ENCODE assay signal across 33 mouse cellular contexts in the genomic region with DNA sequence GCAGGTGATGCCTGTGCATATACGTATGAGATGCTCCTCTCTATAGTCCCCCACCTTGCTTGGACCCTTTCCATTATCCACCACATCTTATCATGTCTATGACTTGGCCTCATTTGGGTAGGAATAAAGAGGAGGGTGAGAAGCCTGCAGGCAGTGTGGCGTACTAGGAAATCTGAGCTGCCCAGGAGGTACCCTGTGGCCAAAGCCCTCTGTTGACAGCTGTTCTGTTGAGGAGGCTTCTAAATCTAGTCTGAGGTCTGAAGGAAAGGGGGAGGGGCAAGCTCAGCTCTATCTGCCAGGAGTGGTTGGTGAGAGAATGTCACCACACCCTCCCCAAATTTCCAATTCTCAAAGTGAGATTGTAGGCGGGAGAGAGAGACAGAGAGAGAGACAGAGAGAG.
DNase-seq lines count a peak whose midpoint lies in the region; ATAC-seq and TF ChIP-seq lines count a peak whose summit lies in the region.
"Had no signal": no experiment of that assay in that cellular context is flagged by ENCODE, and none has a peak within 500 bp of the region (broad histone marks: within the 10 kb centered on the region; RNA-seq: fewer than 3 reads in every experiment).

No protein-coding gene starts in this region.

- H3K4me3 ChIP-seq in hindbrain, embryonic 10.5 days, result no peak overlapping the region
- H3K4me3 ChIP-seq in hindbrain, embryonic 13.5 days, result no peak overlapping the region
- H3K4me3 ChIP-seq in C2C12 (ENCODE audit: insufficient read depth, poor library complexity, severe bottlenecking), result no peak overlapping the region
- H3K4me3 ChIP-seq in myocyte, result no peak overlapping the region
- H3K4me3 ChIP-seq: embryonic facial prominence, embryonic 12.5 days; forebrain, embryonic 10.5 days; heart, adult 2 months; heart, embryonic 12.5 days; hindbrain, embryonic 15.5 days; layer of hippocampus, adult 2 months; left cerebral cortex, adult 2 months; limb, embryonic 13.5 days; liver, embryonic 12.5 days; megakaryocyte, embryonic 14.5 days; neural tube, embryonic 15.5 days had no signal

- H3K9me3 ChIP-seq in hindbrain, embryonic 10.5 days, result no peaks in the 10 kb centered on the region
- no peaks in the 10 kb centered on the region for H3K9me3 ChIP-seq in hindbrain, embryonic 13.5 days
- H3K9me3 ChIP-seq: embryonic facial prominence, embryonic 12.5 days; forebrain, embryonic 10.5 days; heart, embryonic 12.5 days; hindbrain, embryonic 15.5 days; limb, embryonic 13.5 days; liver, embryonic 12.5 days; megakaryocyte, embryonic 14.5 days; neural tube, embryonic 15.5 days had no signal

- H3ac ChIP-seq in C2C12 (ENCODE audit: control insufficient read depth, insufficient read length, low read depth), result no peak overlapping the region
- H3ac ChIP-seq in myocyte (ENCODE audit: control insufficient read depth, insufficient read length), result no peak overlapping the region

- no peak overlapping the region for H3K4me2 ChIP-seq in hindbrain, embryonic 13.5 days
- H3K4me2 ChIP-seq in myocyte (ENCODE audit: low read depth), result peak overlapping the region; percentile 56
- H3K4me2 ChIP-seq: embryonic facial prominence, embryonic 12.5 days; heart, embryonic 12.5 days; hindbrain, embryonic 15.5 days; limb, embryonic 13.5 days; liver, embryonic 12.5 days; neural tube, embryonic 15.5 days had no signal

- H3K27ac ChIP-seq in hindbrain, embryonic 10.5 days, result peak overlapping the region; percentile 66; the same call in 1 of the 2 replicates
- H3K27ac ChIP-seq in hindbrain, embryonic 13.5 days, result no peak overlapping the region
- H3K27ac ChIP-seq: embryonic facial prominence, embryonic 12.5 days; forebrain, embryonic 10.5 days; heart, adult 2 months; hindbrain, embryonic 15.5 days; layer of hippocampus, adult 2 months; left cerebral cortex, adult 2 months; limb, embryonic 13.5 days; liver, embryonic 12.5 days; neural tube, embryonic 15.5 days had no signal

- peaks cover 36% of the 10 kb centered on the region for H3K4me1 ChIP-seq in hindbrain, embryonic 10.5 days (replicated peaks)
- peaks cover 40% of the 10 kb centered on the region for H3K4me1 ChIP-seq in hindbrain, embryonic 13.5 days (replicated peaks)
- H3K4me1 ChIP-seq: liver, embryonic 12.5 days had no signal

- H3K27me3 ChIP-seq in hindbrain, embryonic 10.5 days (ENCODE audit: insufficient read depth, poor library complexity, severe bottlenecking), result no peaks in the 10 kb centered on the region
- no peaks in the 10 kb centered on the region for H3K27me3 ChIP-seq in hindbrain, embryonic 13.5 days
- no peaks in the 10 kb centered on the region for H3K27me3 ChIP-seq in C2C12 (ENCODE audit: control insufficient read depth, insufficient read depth, insufficient read length)
- no peaks in the 10 kb centered on the region for H3K27me3 ChIP-seq in myocyte (ENCODE audit: control insufficient read depth, insufficient read depth, insufficient read length)
- H3K27me3 ChIP-seq: embryonic facial prominence, embryonic 12.5 days; heart, embryonic 12.5 days; hindbrain, embryonic 15.5 days; limb, embryonic 13.5 days; neural tube, embryonic 15.5 days had no signal

- TF ChIP-seq CTCF in C2C12 (IDR thresholded peaks at IDR 0.05; ENCODE audit: control insufficient read depth, insufficient read depth, insufficient read length), result no peak

- ATAC-seq in hindbrain, embryonic 13.5 days (ENCODE audit: low FRiP score), result no peak
- ATAC-seq: activated CD4-positive, CD25-positive, alpha-beta regulatory T cell, adult 4 months; forebrain, embryonic 16.5 days; liver, embryonic 12.5 days; liver, postnatal 0 days had no signal

- no peaks in the 10 kb centered on the region for H3K79me2 ChIP-seq in C2C12 (ENCODE audit: control insufficient read depth, insufficient read depth)
- no peaks in the 10 kb centered on the region for H3K79me2 ChIP-seq in myocyte (ENCODE audit: control insufficient read depth, insufficient read depth)

- H3K36me3 ChIP-seq in hindbrain, embryonic 10.5 days, result no peaks in the 10 kb centered on the region
- no peaks in the 10 kb centered on the region for H3K36me3 ChIP-seq in hindbrain, embryonic 13.5 days
- H3K36me3 ChIP-seq in C2C12 (ENCODE audit: control insufficient read depth, insufficient read depth) (no peaks in the 10 kb centered on the region), myocyte (ENCODE audit: control insufficient read depth, insufficient read depth) (no peaks in the 10 kb centered on the region)
- H3K36me3 ChIP-seq: embryonic facial prominence, embryonic 12.5 days; forebrain, embryonic 10.5 days; heart, embryonic 12.5 days; hindbrain, embryonic 15.5 days; limb, embryonic 13.5 days; liver, embryonic 12.5 days; neural tube, embryonic 15.5 days had no signal

- no peak overlapping the region for H3K9ac ChIP-seq in hindbrain, embryonic 13.5 days
- H3K9ac ChIP-seq: embryonic facial prominence, embryonic 12.5 days; heart, embryonic 12.5 days; hindbrain, embryonic 15.5 days; limb, embryonic 13.5 days; liver, embryonic 12.5 days; liver, postnatal 0 days; neural tube, embryonic 15.5 days had no signal

- TF ChIP-seq POLR2A in myocyte (IDR thresholded peaks at IDR 0.05; ENCODE audit: insufficient read length, low read depth), result no peak

- peak; percentile 66 for DNase-seq in gastrocnemius, adult 18-20 months (ENCODE audit: low spot score)
- DNase-seq in gastrocnemius, postnatal 10 days, result no peak
- no peak for DNase-seq in hindbrain, embryonic 10.5 days (ENCODE audit: low spot score)
- no peak for DNase-seq in embryo, embryonic 10.5 days (ENCODE audit: low spot score)
- DNase-seq: adrenal gland, adult 2 months; adrenal gland, postnatal 36 days; cerebellum, adult 18-20 months; cerebellum, postnatal 25 days; heart, adult 2 months; heart, postnatal 4 days; kidney, adult 11 months; kidney, postnatal 36 days; liver, postnatal 0 days; lung, postnatal 4 days; midbrain, embryonic 14.5 days; right cerebral cortex, adult 18-20 months; thymus, adult 2 months; thymus, postnatal 4 days had no signal

- no peaks in the 10 kb centered on the region for H3K79me3 ChIP-seq in C2C12 (ENCODE audit: low read depth)

- 62% methylated on average over 3 of the region's 3 CpGs for WGBS in hindbrain, embryonic 10.5 days
- WGBS in hindbrain, embryonic 13.5 days, result 71% methylated on average over 3 of the region's 3 CpGs

TF ChIP-seq in C2C12, 6 proteins besides CTCF, POLR2A, EP300 and RAD21:
- no peak for TF ChIP-seq CEBPB (IDR thresholded peaks at IDR 0.05; ENCODE audit: low read depth)
- peak; percentile 80 for TF ChIP-seq MYOD1 (IDR thresholded peaks at IDR 0.05; ENCODE audit: control insufficient read depth, insufficient read length, low read depth)

TF ChIP-seq in myocyte, 11 proteins besides CTCF, POLR2A, EP300 and RAD21:
- TF ChIP-seq TCF12 (IDR thresholded peaks at IDR 0.05; ENCODE audit: insufficient read depth, poor library complexity, severe bottlenecking) (peak; percentile 90), MAX (IDR thresholded peaks at IDR 0.05; ENCODE audit: low read depth) (no peak), SRF (IDR thresholded peaks at IDR 0.05; ENCODE audit: control insufficient read depth, insufficient read length, low read depth) (no peak), POLR2AphosphoS2 (IDR thresholded peaks at IDR 0.05; ENCODE audit: insufficient read length, low read depth) (no peak), TCF3 (IDR thresholded peaks at IDR 0.05; ENCODE audit: insufficient read length, low read depth) (peak; percentile 62), E2F4 (IDR thresholded peaks at IDR 0.05; ENCODE audit: insufficient read depth) (no peak), REST (IDR thresholded peaks at IDR 0.05; ENCODE audit: insufficient read depth, insufficient read length) (no peak), MYOD1 (IDR thresholded peaks at IDR 0.05; ENCODE audit: control insufficient read depth in 1 of 3, insufficient read length in 2 of 3, low read depth in 2 of 3) (peak; percentile 85 to 91 (median 87)), USF1 (IDR thresholded peaks at IDR 0.05; ENCODE audit: low read depth) (no peak), MYOG (IDR thresholded peaks at IDR 0.05; ENCODE audit: control insufficient read depth in 1 of 3, insufficient read depth in 1 of 3, insufficient read length in 2 of 3, low read depth in 2 of 3) (peak; percentile 69 to 97 (median 93)), CEBPB (IDR thresholded peaks at IDR 0.05; ENCODE audit: insufficient read depth, poor library complexity, severe bottlenecking) (0 out of 2 replicates have a peak, but pooled peaks have one; percentile 20)
